Mouse (Mus musculus) right cerebral cortex, postnatal 36 days (tissue): ENCODE measurements around the gene Ifna5.
A peak's percentile ranks its signal among the peaks of the same experiment; 100 is the strongest.

Source experiments
- DNase-seq, 2 experiments: peaks; one replicate each; pipeline ENCODE4 v3.0.0; 2022; ENCODE audit warnings: low spot score in 2 of 2, mixed read lengths in 1 of 2

Gene Ifna5

GRCm38 (mm10) chr4:88864599-88864998 is 29.3 kb downstream of the Ifna5 start:
- no peak for DNase-seq

DNA sequence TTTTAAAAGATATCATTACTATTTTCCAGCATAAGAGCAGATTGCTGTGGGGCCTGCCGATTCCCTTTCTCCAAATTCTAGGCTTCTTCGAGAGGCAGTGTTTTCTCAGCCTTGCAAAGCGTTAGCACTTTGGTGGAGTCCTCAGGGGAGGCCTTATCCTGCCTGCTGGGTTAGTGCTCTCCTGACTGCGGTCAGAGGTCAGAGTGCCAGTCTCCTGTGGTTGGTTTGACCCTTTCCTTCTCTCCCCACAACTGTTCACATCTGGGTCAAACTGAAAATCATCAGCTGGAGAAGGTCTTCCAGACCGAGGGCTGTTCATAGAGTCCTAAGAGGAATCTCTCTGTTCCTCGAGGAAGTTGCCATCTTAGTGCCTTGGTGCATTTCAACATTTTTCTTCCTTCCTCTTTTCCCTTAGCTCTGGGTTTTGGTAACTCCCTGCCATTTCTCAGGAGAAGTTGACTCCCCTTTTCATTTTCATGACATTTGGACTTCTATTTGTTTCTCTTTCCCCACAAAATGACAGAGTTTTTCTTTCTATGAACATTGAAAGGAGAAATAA is 29.8 kb downstream of the Ifna5 start:
- DNase-seq = no peak

DNA sequence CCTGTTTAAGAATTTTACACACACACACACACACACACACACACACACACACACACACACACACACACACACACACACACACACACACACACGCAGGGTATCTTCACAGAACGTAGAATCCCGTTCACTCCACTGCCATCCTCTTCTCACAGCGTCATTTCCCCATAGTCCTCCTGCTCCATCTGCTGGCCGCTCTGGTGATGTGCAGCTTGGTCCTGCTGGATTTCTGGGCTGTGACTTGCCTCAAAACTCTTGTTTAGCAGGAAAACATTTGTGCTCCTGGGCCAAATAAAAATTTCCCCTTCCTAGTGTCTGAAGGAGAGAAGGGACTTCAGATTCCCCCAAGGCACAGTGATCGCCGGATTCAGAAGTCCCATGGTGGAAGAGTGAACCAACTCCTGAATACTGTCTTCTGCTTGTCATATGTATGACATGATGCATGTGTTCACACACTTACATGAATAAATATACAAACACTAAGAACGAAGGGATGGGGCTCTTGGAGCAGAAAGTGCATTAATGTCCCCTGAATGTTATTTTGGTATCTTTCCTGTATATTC is 32.1 kb downstream of the Ifna5 start:
- DNase-seq = peak; percentile 18 to 50

DNA sequence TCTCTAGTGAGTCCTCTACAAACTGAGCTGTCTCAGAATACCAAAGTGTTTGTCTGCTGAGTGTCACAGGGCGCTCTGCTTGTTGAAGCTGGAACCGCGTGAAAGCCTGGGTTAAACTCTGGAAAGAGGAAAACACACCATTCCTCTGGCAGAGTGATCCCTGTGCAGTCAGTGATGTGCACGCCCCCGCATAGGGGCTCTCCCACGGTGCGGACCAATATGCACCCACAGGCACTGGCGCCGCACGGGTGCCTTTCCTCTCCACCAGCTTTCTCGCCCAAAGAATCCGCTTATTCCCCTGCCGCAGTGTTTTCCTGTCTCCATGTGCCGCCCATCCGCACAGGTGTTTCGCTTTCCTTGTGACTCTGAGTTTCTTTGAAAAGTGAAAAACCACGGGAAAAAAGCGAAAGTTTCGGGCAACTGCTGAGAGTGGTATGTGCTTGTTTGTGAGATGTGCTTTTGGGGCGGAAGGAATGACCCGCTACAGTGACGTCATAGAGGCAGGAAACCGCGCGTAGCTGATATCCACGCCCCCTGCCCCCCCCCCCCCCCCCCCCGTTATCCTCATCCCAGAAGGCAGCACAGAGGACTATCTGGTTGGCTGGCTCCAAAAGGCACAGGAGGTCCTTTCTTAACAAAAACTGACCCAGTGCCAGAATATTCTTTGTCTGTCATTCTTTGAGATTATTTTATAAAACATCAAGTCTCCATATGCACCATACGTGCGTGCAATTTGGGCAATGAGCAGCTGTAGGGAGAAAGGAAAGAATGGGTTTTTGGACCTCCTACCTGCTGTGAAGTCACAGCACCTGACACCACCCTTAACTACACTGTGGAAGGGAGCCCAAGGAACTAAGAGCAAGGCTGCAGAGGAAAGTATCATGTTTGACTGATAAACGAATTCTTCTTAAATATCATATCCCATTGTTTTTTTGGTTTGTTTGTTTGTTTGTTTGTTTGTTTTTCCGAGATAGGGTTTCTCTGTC is 32.9 kb downstream of the Ifna5 start:
- DNase-seq = peak in 1 of 2 experiments; percentile 8

GRCm38 (mm10) chr4:88872691-88873090 is 37.4 kb downstream of the Ifna5 start:
- no peak for DNase-seq

GRCm38 (mm10) chr4:88875435-88876095 is 40.2 kb downstream of the Ifna5 start:
- no peak for DNase-seq

DNA sequence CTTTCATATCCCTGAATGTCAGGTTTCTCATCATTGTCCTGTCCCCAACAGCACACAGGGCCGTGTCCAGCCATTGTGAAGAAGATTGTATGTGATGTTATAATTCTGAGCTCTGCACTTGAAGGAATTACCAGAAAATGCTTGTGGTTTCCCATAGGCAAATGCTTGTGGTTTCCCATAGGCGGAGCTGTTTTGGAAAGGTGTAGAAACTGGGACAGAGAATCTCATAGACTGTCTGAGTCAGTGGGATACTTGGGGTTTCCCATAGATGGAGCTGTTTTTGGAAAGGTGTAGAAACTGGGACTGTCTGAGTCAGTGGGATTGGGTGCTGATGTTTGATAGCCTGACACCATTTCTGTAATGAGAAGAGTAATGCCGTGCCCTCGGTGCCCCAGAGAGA is 41.2 kb downstream of the Ifna5 start:
- DNase-seq = no peak

DNA sequence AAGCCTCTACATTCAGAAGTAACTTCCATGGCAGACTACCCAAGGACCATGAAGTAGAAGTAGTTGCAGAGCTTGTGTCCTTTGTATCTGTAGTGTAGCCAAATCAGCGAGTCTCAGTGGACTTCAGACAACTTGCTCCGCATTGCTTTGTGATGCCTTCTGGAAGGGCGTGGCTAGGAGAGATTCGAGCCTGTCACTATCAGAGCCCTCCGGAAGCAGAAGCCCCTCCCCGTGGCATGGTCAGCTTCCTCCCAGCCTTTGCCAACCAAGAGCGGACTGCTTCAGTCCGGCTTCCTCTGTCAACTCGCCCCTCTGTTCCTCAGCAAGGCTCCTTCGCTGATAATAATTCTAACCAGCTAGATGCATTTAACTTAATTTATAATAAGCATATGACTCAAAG is 42.9 kb downstream of the Ifna5 start:
- DNase-seq = no peak

DNA sequence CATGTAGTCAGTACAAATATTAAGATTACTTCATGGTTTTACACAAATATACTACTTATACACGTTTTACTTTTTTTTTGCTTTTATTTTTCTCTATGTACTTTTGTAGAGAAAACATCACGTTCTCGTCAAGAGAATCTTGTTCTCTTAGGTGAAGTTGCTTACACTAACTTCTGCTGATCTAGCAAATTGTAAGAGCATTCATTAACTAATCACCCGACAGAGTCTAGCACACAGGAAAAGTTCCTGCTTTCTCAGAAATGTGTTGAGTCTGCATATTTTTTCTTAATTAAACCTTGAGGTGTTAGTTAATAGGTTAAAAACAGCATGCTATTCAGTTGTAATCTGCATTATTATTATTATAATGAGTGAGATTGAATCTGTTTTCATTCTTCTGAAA is 43.4 kb downstream of the Ifna5 start:
- DNase-seq = no peak

- no peak for DNase-seq
Observed at GRCm38 (mm10) chr4:88880101-88880500, 44.8 kb downstream of the Ifna5 start, which contains the start of gene Ifne. Gene Ifne (minus strand): TSS chr4:88880201.
